Mouse (Mus musculus) thymus, postnatal 10 days (tissue): ENCODE results near the gene Kif4.

Experiments
- DNase-seq, 2 experiments: peaks; one replicate each; pipeline ENCODE4 v3.0.0; 2021; ENCODE audit warnings: low spot score in 2 of 2

The Kif4 gene

DNA sequence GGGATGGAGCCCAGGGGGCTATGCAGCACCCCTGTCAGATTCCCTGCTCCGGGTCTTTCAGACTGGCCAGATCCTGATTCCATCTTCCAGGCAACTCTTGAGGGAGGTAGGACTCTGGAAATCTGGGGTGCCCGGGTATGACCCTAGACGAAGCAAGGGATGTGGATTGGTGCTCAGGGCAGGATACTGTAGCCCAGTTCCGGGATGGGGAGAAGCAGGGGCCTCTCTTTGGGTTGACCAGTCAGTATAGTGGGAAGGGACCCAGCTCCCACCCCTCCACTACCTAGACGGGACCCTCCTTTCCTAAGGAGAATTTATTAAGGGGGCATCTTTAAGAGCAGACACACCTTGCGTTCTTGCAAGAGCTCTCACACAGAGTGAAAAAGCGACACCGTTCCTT is 104.7 kb downstream of the Kif4 start:
- DNase-seq: no peak

DNA sequence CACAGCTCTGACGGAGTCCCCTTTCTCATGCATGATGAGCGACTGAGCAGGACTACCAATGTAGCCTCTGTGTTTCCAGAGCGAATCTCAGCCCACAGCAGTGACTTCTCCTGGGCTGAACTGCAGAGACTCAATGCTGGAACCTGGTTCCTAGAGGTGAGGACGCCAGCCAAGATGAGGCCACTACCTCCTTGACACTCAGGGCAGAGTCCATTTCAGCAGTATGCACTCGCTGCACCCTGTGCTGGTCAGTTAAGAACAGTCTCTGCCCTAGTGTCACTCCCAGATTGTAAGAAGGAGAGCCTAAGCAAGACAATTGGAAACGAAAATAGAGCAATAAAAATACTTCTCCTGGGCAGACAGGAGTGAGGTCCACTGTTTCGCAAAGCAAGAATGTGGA is 108.8 kb downstream of the Kif4 start:
- no peak for DNase-seq

GRCm38 (mm10) chrX:100738918-100739317 is 113.4 kb downstream of the Kif4 start:
- no peak for DNase-seq

DNA sequence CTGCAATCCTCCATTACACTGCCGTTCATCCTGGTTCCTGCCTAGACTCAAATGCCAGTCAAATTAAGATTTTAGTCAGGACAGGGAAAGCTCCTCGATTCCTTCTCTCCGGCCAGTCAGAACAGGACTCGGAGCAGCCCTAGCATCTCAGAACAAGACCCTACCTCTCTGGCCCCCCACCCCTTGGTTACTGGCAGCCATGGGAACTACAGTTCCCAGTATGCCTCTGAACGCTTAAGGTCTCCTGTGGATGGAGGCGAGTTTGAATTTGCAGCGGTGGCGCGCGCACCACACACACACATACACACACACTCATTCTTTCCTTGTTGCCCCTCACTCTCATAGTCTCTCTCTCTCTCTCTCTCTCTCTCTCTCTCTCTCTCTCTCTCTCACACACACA is 113.9 kb downstream of the Kif4 start:
- DNase-seq: no peak

DNA sequence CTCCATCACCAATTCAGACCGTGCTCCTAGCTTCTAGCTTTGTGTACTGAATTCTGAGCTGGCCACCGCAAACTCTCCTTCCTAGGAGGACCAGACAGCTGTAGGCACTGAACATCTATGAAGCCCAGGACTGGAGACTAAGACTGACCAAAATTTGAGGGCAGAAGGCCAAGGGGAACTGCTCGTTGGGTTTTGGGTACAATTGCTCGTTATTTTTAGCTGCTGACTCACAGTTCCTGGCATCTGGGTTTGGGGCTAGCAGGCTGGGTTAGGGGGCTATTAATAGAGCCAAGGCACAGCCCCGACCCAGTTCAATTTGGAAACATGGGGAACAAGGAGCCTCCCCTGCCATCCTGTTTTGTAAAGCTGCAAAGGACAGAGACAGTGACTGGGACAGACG is 115.2 kb downstream of the Kif4 start:
- no peak for DNase-seq

GRCm38 (mm10) chrX:100741940-100742339 is 116.4 kb downstream of the Kif4 start:
- peak; percentile 24 to 61 for DNase-seq

DNA sequence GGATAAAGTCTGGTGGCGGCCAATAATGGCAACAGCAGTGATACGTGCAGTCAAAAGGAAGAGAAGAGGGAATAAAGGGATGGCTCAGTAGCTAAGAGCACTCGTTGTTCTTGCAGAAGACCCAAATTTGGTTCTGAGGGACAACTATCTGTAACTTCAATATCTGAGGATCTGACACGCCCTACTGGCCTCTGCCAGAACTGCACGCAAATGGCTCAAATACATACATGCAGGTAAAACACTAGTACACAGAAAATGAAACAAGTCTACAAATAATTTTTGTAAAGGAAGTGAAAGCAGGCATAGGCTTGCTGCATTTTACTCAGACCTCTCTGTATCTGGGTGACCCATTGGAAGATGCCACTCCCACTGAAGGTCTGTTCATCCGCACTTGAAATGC is 140.3 kb downstream of the Kif4 start:
- no peak for DNase-seq

- no peak for DNase-seq
Measured at GRCm38 (mm10) chrX:100767181-100767884, 141.8 kb downstream of the Kif4 start, which contains the start of gene Dlg3. Gene Dlg3, plus strand, starts transcription at chrX:100767722.

DNA sequence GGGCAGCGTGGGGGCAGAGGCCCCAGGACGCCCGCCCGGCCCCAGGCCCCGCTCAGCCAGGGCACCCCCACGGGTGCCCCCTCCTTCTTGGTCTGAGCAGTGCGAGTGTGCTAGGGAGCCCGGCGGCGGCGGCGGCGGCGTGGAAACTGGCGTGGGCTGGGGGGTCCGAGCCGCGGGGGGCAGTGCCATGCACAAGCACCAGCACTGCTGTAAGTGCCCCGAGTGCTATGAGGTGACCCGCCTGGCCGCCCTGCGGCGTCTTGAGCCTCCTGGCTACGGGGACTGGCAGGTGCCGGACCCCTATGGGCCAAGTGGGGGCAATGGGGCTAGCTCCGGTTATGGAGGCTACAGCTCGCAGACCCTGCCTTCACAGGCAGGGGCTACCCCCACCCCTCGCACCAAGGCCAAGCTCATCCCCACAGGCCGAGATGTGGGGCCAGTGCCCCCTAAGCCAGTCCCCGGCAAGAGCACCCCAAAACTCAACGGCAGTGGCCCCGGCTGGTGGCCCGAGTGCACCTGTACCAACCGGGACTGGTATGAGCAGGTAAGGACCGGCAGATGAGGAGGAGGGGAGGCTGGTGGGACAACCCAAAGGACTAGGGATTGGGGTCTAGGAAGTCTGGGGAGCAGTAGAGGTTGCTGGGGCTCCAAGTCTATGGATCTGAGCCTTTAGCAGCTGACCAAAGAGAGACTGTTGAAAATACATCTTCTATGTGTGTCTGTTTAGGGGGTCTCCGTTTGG is 142.5 kb downstream of the Kif4 start:
- DNase-seq: no peak

DNA sequence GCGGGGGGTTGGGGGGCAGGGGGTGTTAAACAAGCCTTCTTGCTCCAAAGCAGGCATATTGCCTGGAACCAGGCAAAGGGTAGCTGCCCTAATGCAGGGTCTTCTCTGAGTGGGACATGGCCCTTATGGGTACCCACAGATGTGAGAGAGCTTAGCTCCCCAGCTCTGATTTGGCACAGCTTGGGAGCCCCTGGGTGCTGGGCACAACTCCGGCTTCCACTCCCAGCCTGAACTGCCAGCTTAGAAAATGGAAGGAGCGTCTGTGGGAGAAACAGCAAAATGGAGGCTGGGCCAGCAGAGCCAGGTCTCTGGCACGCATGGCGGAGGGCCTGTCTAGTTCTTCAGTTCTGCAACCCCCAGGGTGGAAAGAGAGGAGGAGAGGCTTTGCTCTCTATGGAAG is 143.7 kb downstream of the Kif4 start:
- no peak for DNase-seq

DNA sequence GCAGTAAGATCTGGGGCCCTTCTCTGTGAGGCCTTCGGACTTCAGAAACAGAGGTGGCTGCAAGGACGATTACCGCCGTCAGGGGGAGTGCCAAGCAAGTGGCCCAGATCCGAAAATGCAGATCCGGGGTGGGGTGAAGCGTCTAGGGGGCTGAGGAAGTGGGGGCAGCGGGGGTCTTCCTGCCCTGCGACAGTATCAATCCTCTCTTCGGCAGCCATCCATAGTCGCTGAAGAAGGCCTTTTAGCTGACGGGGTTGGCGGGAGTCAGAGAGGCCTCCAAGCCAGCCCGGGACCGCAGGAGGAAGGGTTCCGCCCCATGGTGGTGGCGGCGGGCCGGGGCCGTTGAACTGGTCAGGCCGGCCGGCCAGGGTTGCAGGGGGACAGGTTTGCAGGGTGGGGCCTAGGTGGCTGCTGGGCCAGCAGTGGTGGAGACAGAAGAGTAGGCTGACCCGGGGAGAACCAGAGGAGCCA is 148.8 kb downstream of the Kif4 start:
- peak; percentile 44 to 65 for DNase-seq

- DNase-seq: no peak
Measured at GRCm38 (mm10) chrX:100775405-100775804, 149.9 kb downstream of the Kif4 start.

DNA sequence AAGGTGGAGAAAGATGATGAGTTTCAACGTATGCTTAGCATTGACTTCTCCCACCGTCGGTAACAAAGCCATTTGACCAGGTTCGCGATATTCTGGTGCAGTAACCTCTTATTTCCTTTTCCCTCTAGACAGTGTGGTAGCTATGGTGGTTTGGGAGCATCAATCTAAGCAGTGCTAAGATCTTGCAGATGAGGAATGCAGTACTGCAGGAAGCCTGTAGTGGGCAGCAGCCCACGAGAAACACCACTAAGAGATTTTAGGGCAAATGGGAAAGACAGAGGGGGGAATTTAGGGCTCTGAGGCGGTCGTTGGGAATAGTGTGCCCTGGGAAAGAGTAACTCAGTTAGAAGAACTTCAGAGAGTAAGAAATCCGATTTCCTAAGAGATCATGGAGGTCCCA is 151.0 kb downstream of the Kif4 start:
- peak; percentile 27 to 28 for DNase-seq
